Comparison of ENCODE assay signal across 8 mouse cellular contexts in the genomic region with DNA sequence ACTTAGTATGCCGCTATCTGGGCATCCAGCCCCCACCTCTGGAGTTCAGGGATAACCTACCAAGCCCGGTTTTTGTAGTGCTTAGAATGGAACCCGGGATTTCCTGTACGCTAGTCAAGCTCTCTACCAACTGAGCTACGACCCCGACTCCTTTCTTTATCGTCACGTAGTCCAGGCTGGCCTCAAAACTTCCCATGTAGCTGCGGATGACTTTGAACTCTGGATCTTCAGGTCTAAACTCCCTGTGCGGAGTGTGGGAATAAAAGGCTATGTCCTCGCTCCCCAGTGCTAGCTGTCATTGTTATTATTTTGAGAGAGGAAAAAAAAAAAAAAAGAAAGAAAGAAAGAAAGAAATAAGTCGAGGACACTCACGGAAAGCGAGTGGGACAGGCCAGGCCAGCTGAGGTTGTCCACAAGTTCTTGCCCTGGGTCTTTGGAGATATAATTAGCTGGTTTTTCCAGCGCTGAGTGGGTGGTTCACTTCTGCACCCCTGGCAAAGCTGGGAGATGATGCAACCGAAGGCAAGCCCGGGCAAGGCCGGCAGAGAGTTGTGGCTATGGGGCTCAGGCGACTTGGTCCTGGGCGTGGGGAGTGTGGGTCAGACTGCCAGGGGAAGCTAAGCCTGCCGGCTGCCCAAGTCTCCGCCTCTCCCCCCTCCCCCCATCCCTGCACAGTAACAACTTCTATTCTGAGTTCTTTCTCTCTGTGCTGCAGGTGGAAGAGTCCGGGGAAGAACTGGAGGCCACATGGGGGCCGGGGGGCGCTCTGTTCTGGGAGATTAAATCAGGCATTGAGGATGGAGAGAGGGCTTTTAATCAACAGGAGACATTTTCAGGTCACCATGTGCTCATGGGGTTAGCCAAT. TPM values are rescaled to one million over a fixed set of nuclear protein-coding genes. Genes with fewer than 3 reads are reported as not detected.
DNase-seq lines count a peak whose midpoint lies in the region; ATAC-seq and TF ChIP-seq lines count a peak whose summit lies in the region.

No protein-coding gene starts in this region.

- H3K4me2 ChIP-seq in hindbrain, embryonic 16.5 days (ENCODE audit: low read length), result peak overlapping the region; percentile 53
- peak overlapping the region; percentile 62 for H3K4me2 ChIP-seq in liver, embryonic 14.5 days (ENCODE audit: low read depth)
- H3K4me2 ChIP-seq in neural tube, embryonic 12.5 days (replicated peaks), result peak overlapping the region; percentile 43

- no peaks in the 10 kb centered on the region for H3K36me3 ChIP-seq in hindbrain, embryonic 16.5 days (ENCODE audit: control insufficient read depth, insufficient read depth, low read length)
- H3K36me3 ChIP-seq in liver, embryonic 14.5 days (replicated peaks; ENCODE audit: control insufficient read depth, insufficient read depth, low read depth), result no peaks in the 10 kb centered on the region
- H3K36me3 ChIP-seq in neural tube, embryonic 12.5 days, result no peaks in the 10 kb centered on the region

- H3K27ac ChIP-seq in gastrocnemius, adult 2 months, result peak overlapping the region; percentile 91
- H3K27ac ChIP-seq in hindbrain, embryonic 16.5 days (ENCODE audit: low read depth, low read length), result 0 out of 2 replicates have a peak overlapping the region, but pooled peaks have one; percentile 29
- no peak overlapping the region for H3K27ac ChIP-seq in liver, embryonic 14.5 days
- H3K27ac ChIP-seq in neural tube, embryonic 12.5 days, result no peak overlapping the region

- peak overlapping the region; percentile 65 for H3K4me3 ChIP-seq in gastrocnemius, adult 2 months
- H3K4me3 ChIP-seq in hindbrain, embryonic 16.5 days (ENCODE audit: low read length), result peak overlapping the region; percentile 24
- H3K4me3 ChIP-seq in liver, embryonic 14.5 days (ENCODE audit: insufficient read depth in 1 of 2, low read depth in 2 of 2, low read length in 2 of 2), result peak overlapping the region; percentile 27 to 50
- no peak overlapping the region for H3K4me3 ChIP-seq in neural tube, embryonic 12.5 days

- intact Hi-C loops in gastrocnemius, adult 2 months (cut with DNase I), result no loop called here

- H3K27me3 ChIP-seq in hindbrain, embryonic 16.5 days (replicated peaks; ENCODE audit: control insufficient read depth, insufficient read depth, low read length), result 0 out of 2 replicates have a peak, but pooled peaks cover 3% of the 10 kb centered on the region
- peaks cover 19% of the 10 kb centered on the region for H3K27me3 ChIP-seq in liver, embryonic 14.5 days (ENCODE audit: control insufficient read depth, insufficient read depth, low read length)
- H3K27me3 ChIP-seq in neural tube, embryonic 12.5 days (replicated peaks), result peaks cover 18% of the 10 kb centered on the region

- no peak for TF ChIP-seq CTCF in gastrocnemius, adult 2 months (IDR thresholded peaks at IDR 0.05)
- no peak for TF ChIP-seq CTCF in liver, embryonic 14.5 days (IDR thresholded peaks at IDR 0.05; ENCODE audit: low read depth)

- peak; percentile 42 for DNase-seq in right cerebral cortex, adult 18-20 months
- DNase-seq in right cerebral cortex, postnatal 36 days (ENCODE audit: low spot score in 2 of 2), result no peak
- DNase-seq in adrenal gland, postnatal 36 days, result peak; percentile 80 to 84
- DNase-seq in gastrocnemius, adult 2 months, result peak; percentile 93
- no peak for DNase-seq in liver, embryonic 14.5 days (ENCODE audit: low read depth in 3 of 3, low spot score in 3 of 3)
- no peak for DNase-seq in cerebellum, postnatal 4 days (ENCODE audit: low spot score in 2 of 2)

- peak overlapping the region; percentile 31; the same call in 1 of the 2 replicates for H3K9ac ChIP-seq in hindbrain, embryonic 16.5 days (ENCODE audit: low read depth, low read length)
- no peak overlapping the region for H3K9ac ChIP-seq in liver, embryonic 14.5 days (replicated peaks)
- no peak overlapping the region for H3K9ac ChIP-seq in neural tube, embryonic 12.5 days

- no peaks in the 10 kb centered on the region for H3K9me3 ChIP-seq in hindbrain, embryonic 16.5 days (ENCODE audit: control insufficient read depth, low read length)
- no peaks in the 10 kb centered on the region for H3K9me3 ChIP-seq in liver, embryonic 14.5 days (ENCODE audit: control insufficient read depth, low read length)
- peaks cover 4% of the 10 kb centered on the region; the same call in 1 of the 2 replicates for H3K9me3 ChIP-seq in neural tube, embryonic 12.5 days

- peak; percentile 37; the same call in 1 of the 2 replicates for ATAC-seq in hindbrain, embryonic 16.5 days
- ATAC-seq in liver, embryonic 14.5 days (ENCODE audit: insufficient read depth), result no peak
- no peak for ATAC-seq in neural tube, embryonic 12.5 days (ENCODE audit: low FRiP score, low read depth)

- H3K4me1 ChIP-seq in hindbrain, embryonic 16.5 days (ENCODE audit: control insufficient read depth, insufficient read depth, low read depth, low read length), result peaks cover 13% of the 10 kb centered on the region
- H3K4me1 ChIP-seq in liver, embryonic 14.5 days (replicated peaks; ENCODE audit: control insufficient read depth in 2 of 2, insufficient read depth in 2 of 2, low read length in 1 of 2), result peaks cover 0 to 14% of the 10 kb centered on the region in 2 experiments; a peak in 2 of 4 replicates
- H3K4me1 ChIP-seq in neural tube, embryonic 12.5 days, result peaks cover 22% of the 10 kb centered on the region

- WGBS in hindbrain, embryonic 16.5 days, result 6% methylated on average over 25 of the region's 25 CpGs
- 5% methylated on average over 25 of the region's 25 CpGs for WGBS in liver, embryonic 14.5 days (ENCODE audit: insufficient replicate concordance)
- WGBS in neural tube, embryonic 12.5 days, result 8% methylated on average over 25 of the region's 25 CpGs

- TF ChIP-seq EP300 in liver, embryonic 14.5 days (IDR thresholded peaks at IDR 0.05; ENCODE audit: low read depth), result no peak

RNA-seq across cellular contexts. Expression of gene Cdkn1a, which starts 12.0 kb away (rescaled TPM):
- 10 to 100 TPM; 22.1 to 78.4 TPM for total RNA-seq in adrenal gland, postnatal 36 days (2021)
- total RNA-seq in gastrocnemius, adult 2 months (2021), result 100 to 1,000 TPM in 1 of 2 experiments, 10 to 100 TPM in 1; 32.6 to 103 TPM
- 138 and 184 TPM in 2 replicates for polyA plus RNA-seq in hindbrain, embryonic 16.5 days (2015; fragmentation: Nextera tagmentation; extraction: Ambion mirVana)
- polyA plus RNA-seq in liver, embryonic 14.5 days (2012; rRNA removed), result 2.6 and 3.0 TPM in 2 replicates
- polyA plus RNA-seq in liver, embryonic 14.5 days (2014; fragmentation: Nextera tagmentation; extraction: Ambion mirVana), result 6.5 and 7.0 TPM in 2 replicates
- polyA plus RNA-seq in neural tube, embryonic 12.5 days (2016; fragmentation: Nextera tagmentation; extraction: Ambion mirVana), result 34.8 and 41.6 TPM in 2 replicates

RNA-seq across cellular contexts. Expression of gene Rab44, which starts 35.2 kb away (rescaled TPM):
- under 1 TPM; 0.20 to 0.50 TPM for total RNA-seq in adrenal gland, postnatal 36 days (2021)
- total RNA-seq in gastrocnemius, adult 2 months (2021), result under 1 TPM in 1 of 2 experiments, not detected in 1; 0.59 TPM
- 0.06 and 0.26 TPM in 2 replicates for polyA plus RNA-seq in hindbrain, embryonic 16.5 days (2015; fragmentation: Nextera tagmentation; extraction: Ambion mirVana)
- 11.5 and 12.8 TPM in 2 replicates for polyA plus RNA-seq in liver, embryonic 14.5 days (2012; rRNA removed)
- 3.7 and 4.1 TPM in 2 replicates for polyA plus RNA-seq in liver, embryonic 14.5 days (2014; fragmentation: Nextera tagmentation; extraction: Ambion mirVana)
- 0.30 and 0.42 TPM in 2 replicates for polyA plus RNA-seq in neural tube, embryonic 12.5 days (2016; fragmentation: Nextera tagmentation; extraction: Ambion mirVana)

RNA-seq across cellular contexts. Expression of gene Srsf3, which starts 46.3 kb away (rescaled TPM):
- total RNA-seq in adrenal gland, postnatal 36 days (2021), result 100 to 1,000 TPM; 147 to 148 TPM
- total RNA-seq in gastrocnemius, adult 2 months (2021), result 10 to 100 TPM; 38.8 to 55.6 TPM
- polyA plus RNA-seq in hindbrain, embryonic 16.5 days (2015; fragmentation: Nextera tagmentation; extraction: Ambion mirVana), result 356 and 408 TPM in 2 replicates
- polyA plus RNA-seq in liver, embryonic 14.5 days (2012; rRNA removed), result 91.1 and 123 TPM in 2 replicates
- 269 and 272 TPM in 2 replicates for polyA plus RNA-seq in liver, embryonic 14.5 days (2014; fragmentation: Nextera tagmentation; extraction: Ambion mirVana)
- polyA plus RNA-seq in neural tube, embryonic 12.5 days (2016; fragmentation: Nextera tagmentation; extraction: Ambion mirVana), result 642 and 679 TPM in 2 replicates

Comparison
In these comparisons a context has a peak if more than half of its experiments do, and no peak if none do; other contexts are left out.
1. DNase-seq: peak in right cerebral cortex, adult 18-20 months (single experiment), adrenal gland, postnatal 36 days (2 of 2) and gastrocnemius, adult 2 months (single experiment); none in right cerebral cortex, postnatal 36 days (0 of 2), liver, embryonic 14.5 days (0 of 3) and cerebellum, postnatal 4 days (0 of 2).
2. H3K27ac ChIP-seq: peak in gastrocnemius, adult 2 months (single experiment) and hindbrain, embryonic 16.5 days (single experiment); none in liver, embryonic 14.5 days (single experiment) and neural tube, embryonic 12.5 days (single experiment).
3. Peak in every context shown above with its lines, with median percentiles within 50 percentile points of each other: H3K4me2 ChIP-seq.